47 mouse cellular contexts compared by ENCODE assay signal in the genomic region with DNA sequence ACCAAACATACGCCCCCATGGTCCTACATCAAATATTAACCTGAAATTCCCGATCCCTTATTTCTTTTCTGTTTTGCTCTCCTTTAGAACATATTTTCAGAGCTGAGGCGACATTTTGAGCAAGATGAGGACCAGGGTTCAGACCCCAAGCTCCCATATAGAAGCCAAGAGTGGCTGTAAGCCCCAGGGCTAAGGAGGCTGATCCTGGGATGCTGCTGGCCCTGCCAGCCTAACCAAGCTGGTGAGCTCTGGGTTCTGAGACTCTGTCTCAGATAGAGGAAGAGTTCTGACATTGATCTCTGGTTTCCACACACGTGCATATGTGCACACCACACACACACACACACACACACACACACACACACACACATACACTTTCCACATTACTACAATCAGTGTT. TPM values are rescaled to one million over a fixed set of nuclear protein-coding genes. Genes with fewer than 3 reads are reported as not detected.
"Had no signal": no experiment of that assay in that cellular context is flagged by ENCODE, and none has a peak within 500 bp of the region (broad histone marks: within the 10 kb centered on the region; RNA-seq: fewer than 3 reads in every experiment).

No protein-coding gene starts in this region.

- H3K27ac ChIP-seq: limb, embryonic 10.5 days; limb, embryonic 12.5 days; limb, embryonic 13.5 days; limb, embryonic 15.5 days; liver, embryonic 12.5 days; liver, embryonic 13.5 days; liver, embryonic 14.5 days; liver, embryonic 15.5 days; lung, embryonic 15.5 days; macrophage; midbrain, embryonic 10.5 days; midbrain, embryonic 12.5 days; midbrain, embryonic 13.5 days; midbrain, embryonic 15.5 days; neural tube, embryonic 12.5 days had no signal

- H3K27me3 ChIP-seq: limb, embryonic 12.5 days; limb, embryonic 13.5 days; limb, embryonic 15.5 days; liver, embryonic 12.5 days; liver, embryonic 13.5 days; liver, embryonic 15.5 days; lung, embryonic 15.5 days; midbrain, embryonic 12.5 days; midbrain, embryonic 13.5 days; midbrain, embryonic 15.5 days; neural tube, embryonic 12.5 days had no signal

- H3K4me1 ChIP-seq: limb, embryonic 10.5 days; limb, embryonic 12.5 days; limb, embryonic 13.5 days; limb, embryonic 15.5 days; liver, embryonic 12.5 days; liver, embryonic 13.5 days; liver, embryonic 15.5 days; lung, embryonic 15.5 days; midbrain, embryonic 10.5 days; midbrain, embryonic 12.5 days; midbrain, embryonic 13.5 days; midbrain, embryonic 15.5 days; neural tube, embryonic 12.5 days had no signal

- H3K9ac ChIP-seq: limb, embryonic 12.5 days; limb, embryonic 13.5 days; limb, embryonic 15.5 days; liver, embryonic 12.5 days; liver, embryonic 13.5 days; liver, embryonic 14.5 days; liver, embryonic 15.5 days; liver, postnatal 0 days; lung, embryonic 14.5 days; lung, embryonic 15.5 days; midbrain, embryonic 12.5 days; midbrain, embryonic 13.5 days; midbrain, embryonic 15.5 days; neural tube, embryonic 12.5 days had no signal

- DNase-seq: left cerebral cortex, postnatal 4 days; liver; liver, embryonic 13.5 days; liver, postnatal 0 days; lung, adult 18-20 months; lung, adult 2 months; lung, postnatal 10 days; lung, postnatal 14 days; lung, postnatal 36 days; lung, postnatal 4 days; midbrain, embryonic 14.5 days had no signal

- H3K4me3 ChIP-seq: limb, embryonic 10.5 days; limb, embryonic 12.5 days; limb, embryonic 13.5 days; limb, embryonic 15.5 days; liver, embryonic 12.5 days; liver, embryonic 13.5 days; liver, embryonic 15.5 days; lung, embryonic 15.5 days; megakaryocyte, embryonic 14.5 days; midbrain, embryonic 10.5 days; midbrain, embryonic 12.5 days; midbrain, embryonic 13.5 days; midbrain, embryonic 15.5 days; myocyte; neural tube, embryonic 12.5 days had no signal

- H3K36me3 ChIP-seq: limb, embryonic 10.5 days; limb, embryonic 12.5 days; limb, embryonic 13.5 days; limb, embryonic 15.5 days; liver, embryonic 12.5 days; liver, embryonic 13.5 days; liver, embryonic 15.5 days; lung, embryonic 15.5 days; midbrain, embryonic 10.5 days; midbrain, embryonic 12.5 days; midbrain, embryonic 13.5 days; midbrain, embryonic 15.5 days; neural tube, embryonic 12.5 days had no signal

- H3K9me3 ChIP-seq: limb, embryonic 10.5 days; limb, embryonic 15.5 days; liver, embryonic 12.5 days; liver, embryonic 13.5 days; liver, embryonic 15.5 days; lung, embryonic 15.5 days; midbrain, embryonic 12.5 days; midbrain, embryonic 15.5 days; neural tube, embryonic 12.5 days had no signal

RNA-seq across cellular contexts. Expression of gene Il33, which starts 36.0 kb away (rescaled TPM):
- total RNA-seq: megakaryocyte progenitor cell, adult 5-6 weeks; megakaryocyte, adult 5-6 weeks; megakaryocyte-erythroid progenitor cell, adult 5-6 weeks; monocyte, adult 5-6 weeks had no signal
- polyA plus RNA-seq: macrophage had no signal

RNA-seq across cellular contexts. Expression of gene Trpd52l3, which starts 42.7 kb away (rescaled TPM):
- total RNA-seq: left cerebral cortex, postnatal 10 days; left cerebral cortex, postnatal 14 days; left cerebral cortex, postnatal 25 days; left cerebral cortex, postnatal 36 days; left cerebral cortex, postnatal 4 days; liver, adult 2 months; megakaryocyte progenitor cell, adult 5-6 weeks; megakaryocyte, adult 5-6 weeks; megakaryocyte-erythroid progenitor cell, adult 5-6 weeks; midbrain, postnatal 0 days; monocyte, adult 5-6 weeks had no signal
- polyA plus RNA-seq: limb, embryonic 10.5 days; limb, embryonic 11.5 days; limb, embryonic 12.5 days; limb, embryonic 13.5 days; limb, embryonic 14.5 days; limb, embryonic 15.5 days; liver, adult 2 months; liver, embryonic 11.5 days; liver, embryonic 12.5 days; liver, embryonic 13.5 days; liver, embryonic 14.5 days; liver, embryonic 15.5 days; liver, embryonic 16.5 days; liver, postnatal 0 days; lung, adult 2 months; lung, embryonic 14.5 days; lung, embryonic 15.5 days; lung, embryonic 16.5 days; lung, postnatal 0 days; macrophage; midbrain, embryonic 10.5 days; midbrain, embryonic 11.5 days; midbrain, embryonic 12.5 days; midbrain, embryonic 13.5 days; midbrain, embryonic 14.5 days; midbrain, embryonic 15.5 days; midbrain, embryonic 16.5 days; midbrain, postnatal 0 days; myocyte; neural tube, embryonic 11.5 days; neural tube, embryonic 12.5 days had no signal
